In the genomic region with DNA sequence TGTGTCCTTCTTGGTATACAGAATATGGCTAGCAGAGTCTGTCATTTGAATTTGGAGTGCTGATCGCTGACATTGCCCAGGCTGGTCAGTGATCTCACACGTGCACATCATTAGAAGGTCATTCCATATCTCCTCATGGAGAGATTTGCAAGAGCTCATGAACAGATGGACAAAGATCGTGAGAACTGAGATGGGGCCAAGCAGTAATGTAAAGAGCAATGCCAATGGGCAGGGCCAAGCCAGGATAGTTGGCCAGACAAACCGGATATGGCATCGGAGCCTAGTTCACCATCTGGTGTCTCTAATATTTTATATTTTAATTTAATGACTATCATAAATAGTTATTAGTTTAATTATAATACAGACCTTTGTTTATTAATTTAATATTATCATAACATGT, we compare ENCODE assay signal across 15 mouse cellular contexts.
DNase-seq lines count a peak whose midpoint lies in the region.
"Had no signal": no experiment of that assay in that cellular context is flagged by ENCODE, and none has a peak within 500 bp of the region (broad histone marks: within the 10 kb centered on the region; RNA-seq: fewer than 3 reads in every experiment).

No protein-coding gene starts in this region.

- peak; percentile 61 for DNase-seq in brain, adult 2 months (ENCODE audit: low read depth, low spot score)
- peak; percentile 27 for DNase-seq in cerebellum, adult 11-12 months
- peak; percentile 40 for DNase-seq in cerebellum, adult 9-10 months
- peak; percentile 53 to 66 for DNase-seq in cerebellum, postnatal 25 days
- DNase-seq in urinary bladder, postnatal 25 days (ENCODE audit: low spot score): no peak
- no peak for DNase-seq in limb, embryonic 10.5 days (ENCODE audit: low spot score)
- DNase-seq in layer of hippocampus, adult 18-20 months (ENCODE audit: low spot score in 2 of 2): no peak
- DNase-seq: adrenal gland, postnatal 14 days; gastrocnemius, adult 2 months; gastrocnemius, postnatal 25 days; heart, postnatal 36 days; kidney, adult 11 months had no signal

- no peak overlapping the region for H3K27ac ChIP-seq in limb, embryonic 10.5 days
- H3K27ac ChIP-seq: embryonic facial prominence, embryonic 13.5 days; forebrain, embryonic 13.5 days; gastrocnemius, adult 2 months; heart, embryonic 13.5 days had no signal

- no peaks in the 10 kb centered on the region for H3K27me3 ChIP-seq in limb, embryonic 10.5 days (ENCODE audit: low read depth, poor library complexity, severe bottlenecking)
- H3K27me3 ChIP-seq: embryonic facial prominence, embryonic 13.5 days; forebrain, embryonic 13.5 days; heart, embryonic 13.5 days had no signal

- 92% methylated on average over 5 of the region's 5 CpGs for WGBS in limb, embryonic 10.5 days

- no peaks in the 10 kb centered on the region for H3K4me1 ChIP-seq in limb, embryonic 10.5 days
- H3K4me1 ChIP-seq: embryonic facial prominence, embryonic 13.5 days; forebrain, embryonic 13.5 days; heart, embryonic 13.5 days had no signal

- H3K4me3 ChIP-seq in limb, embryonic 10.5 days: no peak overlapping the region
- H3K4me3 ChIP-seq: embryonic facial prominence, embryonic 13.5 days; forebrain, embryonic 13.5 days; gastrocnemius, adult 2 months; heart, embryonic 13.5 days had no signal

- no peaks in the 10 kb centered on the region for H3K36me3 ChIP-seq in limb, embryonic 10.5 days
- H3K36me3 ChIP-seq: embryonic facial prominence, embryonic 13.5 days; heart, embryonic 13.5 days had no signal

- no peaks in the 10 kb centered on the region for H3K9me3 ChIP-seq in limb, embryonic 10.5 days (replicated peaks)
- H3K9me3 ChIP-seq: embryonic facial prominence, embryonic 13.5 days; forebrain, embryonic 13.5 days; heart, embryonic 13.5 days had no signal

Comparison
In these comparisons a context has a peak if more than half of its experiments do, and no peak if none do; other contexts are left out.
1. DNase-seq: peak in brain, adult 2 months (single experiment), cerebellum, adult 11-12 months (single experiment), cerebellum, adult 9-10 months (single experiment) and cerebellum, postnatal 25 days (2 of 2); none in urinary bladder, postnatal 25 days (single experiment), limb, embryonic 10.5 days (single experiment) and layer of hippocampus, adult 18-20 months (0 of 2).